Mouse (Mus musculus): Measurements from ENCODE around the gene Trim8. TPM values are rescaled to one million over a fixed set of nuclear protein-coding genes. Genes with fewer than 3 reads are reported as not detected.

Gene Trim8
- polyA plus RNA-seq, 1 experiment, result 63.0 TPM

DNA sequence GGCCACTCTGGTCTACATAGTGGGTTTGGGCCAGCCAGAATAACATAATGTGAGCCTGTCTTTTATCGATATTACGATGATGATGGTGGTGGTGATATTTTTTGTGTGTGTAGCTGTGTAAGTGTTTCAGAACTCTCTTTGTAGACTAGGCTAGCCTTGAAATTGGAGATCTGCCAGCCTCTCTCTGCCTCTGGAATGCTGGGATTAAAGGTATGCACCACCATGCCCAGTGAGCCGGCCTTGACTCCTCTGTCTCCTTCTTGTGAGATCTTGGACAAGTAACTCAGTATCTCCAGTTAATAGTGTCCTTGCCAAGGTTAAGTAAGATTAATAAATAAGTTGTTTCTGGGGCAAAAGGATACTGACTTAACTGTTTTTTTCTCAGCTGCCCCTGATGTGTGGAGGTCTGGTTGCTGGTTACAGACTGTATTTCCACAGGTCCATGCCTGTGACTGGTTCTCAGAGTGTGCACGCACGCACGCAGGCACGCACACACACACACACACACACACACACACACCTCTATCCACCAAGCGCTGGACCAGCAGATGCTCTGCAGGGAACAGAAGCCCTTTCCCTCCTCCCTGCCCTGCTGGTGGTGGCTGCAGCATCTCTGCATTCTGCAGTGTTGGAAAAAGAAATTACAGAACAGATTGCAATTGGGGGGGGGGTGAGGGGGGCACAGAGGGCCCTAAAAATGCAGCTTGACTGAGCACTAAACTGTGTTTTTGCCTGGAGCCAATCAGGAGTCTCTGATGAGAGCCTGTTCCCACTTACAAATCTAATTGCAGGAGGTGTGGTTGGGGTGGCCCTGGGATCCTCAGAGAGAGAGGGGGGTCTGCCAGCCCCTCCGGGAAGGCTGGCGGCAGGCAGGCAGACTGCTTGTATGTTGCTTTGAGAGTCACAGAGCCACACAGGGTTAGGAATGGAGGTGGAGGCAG, 24.5 kb downstream of the Trim8 start:
- peak; percentile 89 for DNase-seq (ENCODE audit: low read depth)
- TF ChIP-seq CTCF (IDR thresholded peaks at IDR 0.05; ENCODE audit: borderline replicate concordance, extremely low read depth, insufficient read depth, insufficient read length) (no peak), POLR2A (IDR thresholded peaks at IDR 0.05; ENCODE audit: borderline replicate concordance, extremely low read depth, insufficient read depth, insufficient read length, poor library complexity, severe bottlenecking) (no peak)

DNA sequence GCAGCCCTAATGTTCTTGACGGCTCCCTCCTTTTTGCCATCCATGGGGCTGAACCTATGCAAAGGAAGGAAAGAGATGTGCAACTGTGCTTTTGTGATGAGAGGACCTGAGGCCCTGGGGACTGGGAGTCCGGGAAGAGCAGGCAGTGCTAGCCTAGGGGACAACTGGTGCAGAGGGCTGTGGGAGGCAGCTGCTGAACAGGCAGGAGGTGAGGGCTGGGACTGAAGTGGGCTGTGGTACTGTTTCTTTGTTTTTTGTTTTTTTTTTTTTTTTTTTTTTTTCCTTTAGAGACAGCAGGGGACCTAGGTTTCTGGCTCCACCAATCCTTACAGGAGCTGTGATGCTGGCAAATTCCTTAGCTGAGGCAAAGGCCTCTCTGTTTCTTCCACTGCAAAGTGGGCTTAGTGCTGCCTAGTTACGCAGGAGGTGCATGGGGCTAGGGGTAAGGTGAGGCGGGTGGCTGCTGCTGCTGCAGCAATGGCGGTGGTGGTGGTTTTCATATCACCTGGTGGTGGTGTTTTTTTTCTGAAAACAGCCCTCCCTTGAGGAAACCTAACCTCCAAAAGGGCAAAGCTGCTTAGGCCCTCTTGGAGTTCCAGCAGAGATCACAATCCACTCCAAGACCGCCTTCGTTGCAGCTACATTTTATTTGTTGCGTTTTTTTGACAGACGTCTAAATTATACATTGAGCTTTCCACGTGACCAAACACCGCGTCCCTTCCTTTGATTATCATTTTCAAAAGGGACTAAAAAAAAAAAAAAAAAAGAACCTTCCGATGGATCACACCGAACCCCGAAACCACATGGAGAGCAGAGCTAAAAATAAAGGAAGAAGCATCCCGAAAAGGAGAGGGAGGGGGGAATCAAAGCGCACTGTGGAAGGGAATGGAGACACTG, 26.4 kb downstream of the Trim8 start:
- DNase-seq (ENCODE audit: low read depth), result peak; percentile 54

DNA sequence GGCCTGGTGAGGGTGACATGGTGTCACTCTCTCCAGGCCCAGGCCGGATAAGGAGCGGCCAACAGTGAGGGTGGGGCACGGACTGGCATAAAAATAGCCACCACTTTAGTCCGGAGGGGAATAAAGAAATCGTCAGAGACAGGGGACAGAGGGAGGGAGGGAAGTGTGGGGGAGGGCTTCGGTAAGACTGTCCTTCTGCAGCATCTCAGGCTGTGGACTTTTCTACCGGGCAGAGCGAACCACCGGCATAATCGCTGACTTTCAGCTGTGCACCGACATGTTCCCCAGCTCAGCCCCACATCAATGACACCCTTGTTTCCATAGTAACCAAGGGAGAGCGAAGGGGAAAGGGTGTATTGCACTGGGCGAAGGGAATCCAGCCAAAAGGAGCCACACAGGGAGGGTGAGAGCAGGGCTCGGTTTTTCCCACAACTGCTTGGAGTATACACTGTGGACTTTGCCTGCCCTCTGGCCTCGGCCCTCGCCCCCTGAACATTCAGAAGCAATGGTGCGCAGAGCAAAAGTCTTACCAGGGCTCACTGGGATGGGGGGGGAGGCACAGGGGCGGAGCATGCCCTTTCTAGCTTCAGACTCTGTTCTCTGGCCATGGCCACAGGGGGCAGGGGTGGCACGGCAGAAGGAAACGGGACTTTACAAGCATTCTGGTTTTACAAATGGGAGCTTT, 27.2 kb downstream of the Trim8 start:
- DNase-seq (ENCODE audit: low read depth), result peak; percentile 92
- peak; percentile 12; the same call in 1 of the 2 replicates for TF ChIP-seq CTCF (IDR thresholded peaks at IDR 0.05; ENCODE audit: borderline replicate concordance, extremely low read depth, insufficient read depth, insufficient read length)
- TF ChIP-seq POLR2A (IDR thresholded peaks at IDR 0.05; ENCODE audit: borderline replicate concordance, extremely low read depth, insufficient read depth, insufficient read length, poor library complexity, severe bottlenecking), result no peak

More for the DNA sequence above, 26.4 kb downstream of the Trim8 start:
- TF ChIP-seq POLR2A (IDR thresholded peaks at IDR 0.05; ENCODE audit: borderline replicate concordance, extremely low read depth, insufficient read depth, insufficient read length, poor library complexity, severe bottlenecking) (no peak), CTCF (IDR thresholded peaks at IDR 0.05; ENCODE audit: borderline replicate concordance, extremely low read depth, insufficient read depth, insufficient read length) (no peak)

- peak; percentile 75 for DNase-seq (ENCODE audit: low read depth)
- TF ChIP-seq CTCF (IDR thresholded peaks at IDR 0.05; ENCODE audit: borderline replicate concordance, extremely low read depth, insufficient read depth, insufficient read length), result no peak
- TF ChIP-seq POLR2A (IDR thresholded peaks at IDR 0.05; ENCODE audit: borderline replicate concordance, extremely low read depth, insufficient read depth, insufficient read length, poor library complexity, severe bottlenecking), result no peak
Measured at GRCm38 (mm10) chr19:46529601-46530448, 28.3 kb downstream of the Trim8 start.

GRCm38 (mm10) chr19:46530449-46530990, 29.0 kb downstream of the Trim8 start:
- peak; percentile 74 for DNase-seq (ENCODE audit: low read depth)
- TF ChIP-seq POLR2A (IDR thresholded peaks at IDR 0.05; ENCODE audit: borderline replicate concordance, extremely low read depth, insufficient read depth, insufficient read length, poor library complexity, severe bottlenecking) (no peak), CTCF (IDR thresholded peaks at IDR 0.05; ENCODE audit: borderline replicate concordance, extremely low read depth, insufficient read depth, insufficient read length) (no peak)

- TF ChIP-seq POLR2A (IDR thresholded peaks at IDR 0.05; ENCODE audit: borderline replicate concordance, extremely low read depth, insufficient read depth, insufficient read length, poor library complexity, severe bottlenecking), result no peak
- TF ChIP-seq CTCF (IDR thresholded peaks at IDR 0.05; ENCODE audit: borderline replicate concordance, extremely low read depth, insufficient read depth, insufficient read length), result no peak
- peak; percentile 65 for DNase-seq (ENCODE audit: low read depth)
Measured at GRCm38 (mm10) chr19:46531071-46532030, 29.8 kb downstream of the Trim8 start.

DNA sequence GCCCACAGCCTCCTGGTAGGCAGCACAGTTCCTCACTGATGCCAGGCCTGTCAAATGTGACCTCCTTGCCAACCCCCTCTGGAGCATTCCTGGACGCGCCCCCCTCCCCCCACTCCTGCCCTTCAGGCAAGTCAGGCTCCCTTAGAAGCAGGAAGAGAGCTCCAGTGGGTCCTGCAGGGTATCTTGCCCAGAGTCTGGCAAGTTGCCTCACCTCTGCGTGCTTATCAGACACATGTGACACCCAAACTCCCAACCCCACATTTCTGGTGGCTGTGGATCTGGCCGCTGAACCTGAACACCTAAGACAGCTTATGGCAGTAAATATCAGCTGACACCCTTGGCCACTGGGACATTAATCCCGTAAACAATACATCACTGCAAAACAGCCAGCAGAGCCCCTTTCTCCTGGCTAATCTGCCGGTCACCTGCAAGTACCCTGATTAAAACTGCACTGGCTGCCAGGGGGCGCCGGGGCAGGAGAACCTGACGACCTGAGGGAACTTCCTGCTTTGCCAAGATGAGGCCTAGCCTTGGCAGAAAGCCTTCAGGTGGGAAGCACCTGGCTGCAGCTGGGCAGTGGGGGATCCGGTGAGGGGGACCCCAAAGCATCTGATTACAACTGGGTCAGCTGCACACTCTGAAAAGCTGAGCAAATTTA, 30.7 kb downstream of the Trim8 start:
- TF ChIP-seq POLR2A (IDR thresholded peaks at IDR 0.05; ENCODE audit: borderline replicate concordance, extremely low read depth, insufficient read depth, insufficient read length, poor library complexity, severe bottlenecking) (no peak), CTCF (IDR thresholded peaks at IDR 0.05; ENCODE audit: borderline replicate concordance, extremely low read depth, insufficient read depth, insufficient read length) (no peak)

GRCm38 (mm10) chr19:46533066-46533465, 31.6 kb downstream of the Trim8 start:
- DNase-seq (ENCODE audit: low read depth), result no peak
- TF ChIP-seq CTCF (IDR thresholded peaks at IDR 0.05; ENCODE audit: borderline replicate concordance, extremely low read depth, insufficient read depth, insufficient read length) (no peak), POLR2A (IDR thresholded peaks at IDR 0.05; ENCODE audit: borderline replicate concordance, extremely low read depth, insufficient read depth, insufficient read length, poor library complexity, severe bottlenecking) (no peak)

More for the DNA sequence above, 30.7 kb downstream of the Trim8 start:
- peak; percentile 53 for DNase-seq (ENCODE audit: low read depth)
